Mouse (Mus musculus): ENCODE data around the gene Rexo2.

DNA sequence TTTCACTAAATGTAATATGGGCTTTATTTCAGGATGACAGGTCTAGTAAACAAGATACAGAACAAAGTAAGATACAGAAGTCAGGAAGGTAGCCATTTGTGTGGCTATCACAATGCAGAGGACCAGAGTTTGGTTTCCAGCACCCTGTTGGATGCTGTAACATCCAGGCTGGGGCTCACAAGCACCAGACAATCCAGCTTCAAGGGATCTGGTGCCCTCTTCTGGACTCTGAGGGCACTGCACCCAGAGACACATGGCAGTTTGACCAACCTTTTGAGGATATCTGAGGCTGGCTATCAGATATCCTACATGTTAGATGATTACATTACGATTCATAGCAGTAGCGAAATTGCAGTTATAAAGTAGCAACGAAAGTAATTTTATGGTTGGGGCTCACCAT lies 14.8 kb downstream of the Rexo2 start:
- TF ChIP-seq POLR2A (IDR thresholded peaks at IDR 0.05; ENCODE audit: borderline replicate concordance, extremely low read depth, insufficient read depth, insufficient read length, poor library complexity, severe bottlenecking) (no peak), CTCF (IDR thresholded peaks at IDR 0.05; ENCODE audit: borderline replicate concordance, extremely low read depth, insufficient read depth, insufficient read length) (peak; percentile 31; the same call in 1 of the 2 replicates)

All from brain, embryonic 14.5 days (tissue).